Mouse (Mus musculus): ENCODE measurements around the gene Layn. TPM values are rescaled to one million over a fixed set of nuclear protein-coding genes. Genes with fewer than 3 reads are reported as not detected.

Gene Layn
- total RNA-seq, 1 experiment, result 2.8 TPM

DNA sequence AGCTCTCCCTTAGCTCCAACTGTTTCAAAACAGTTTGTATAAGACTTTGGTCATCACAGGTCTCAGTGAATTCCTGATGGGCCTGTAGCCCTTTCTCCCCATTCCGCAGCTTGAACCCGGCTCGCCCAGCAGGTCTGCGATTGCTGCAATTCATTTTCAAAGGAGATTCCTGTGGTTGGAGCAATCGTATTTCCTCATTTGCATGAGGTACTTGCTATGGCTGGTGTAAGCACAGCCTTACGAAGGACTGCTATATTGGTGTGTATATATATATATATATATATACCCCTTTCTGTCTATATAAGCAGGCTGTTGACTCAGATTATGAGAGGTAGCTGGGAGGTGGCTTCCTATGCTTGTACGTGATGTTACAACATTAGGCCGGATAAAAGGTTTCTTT is 44.6 kb downstream of the Layn start:
- no peak for DNase-seq (ENCODE audit: low read depth, low spot score)
- no peak for TF ChIP-seq ZNF384 (IDR thresholded peaks at IDR 0.05; ENCODE audit: low read depth, low read length)
- no peak for TF ChIP-seq HCFC1 (IDR thresholded peaks at IDR 0.05; ENCODE audit: borderline replicate concordance, insufficient read depth, low read length)
- TF ChIP-seq ZC3H11A (IDR thresholded peaks at IDR 0.05; ENCODE audit: borderline replicate concordance, low read depth, low read length), result no peak
- no peak for TF ChIP-seq MAFK (IDR thresholded peaks at IDR 0.05; ENCODE audit: insufficient read depth, low read depth, low read length)
- no peak for TF ChIP-seq CHD2 (IDR thresholded peaks at IDR 0.05; ENCODE audit: low read depth, low read length)
- H3K27ac ChIP-seq (ENCODE audit: insufficient read depth, low read depth, low read length, poor library complexity, severe bottlenecking), result no peak overlapping the region
- in situ Hi-C loops (cut with MboI; ENCODE audit: low sequenced_read_pairs in 2 of 2, unreplicated experiment in 2 of 2), result no loop called here
- H3K9ac ChIP-seq (ENCODE audit: insufficient read depth, low read depth, low read length, poor library complexity, severe bottlenecking), result no peak overlapping the region
- no peaks in the 10 kb centered on the region for H3K4me1 ChIP-seq (ENCODE audit: control insufficient read depth in 2 of 2, insufficient read depth in 2 of 2, low read length in 2 of 2, poor library complexity in 1 of 2)
- no peaks in the 10 kb centered on the region for H3K9me3 ChIP-seq (ENCODE audit: control insufficient read depth, insufficient read depth, low read depth, low read length)
- H3K4me3 ChIP-seq (ENCODE audit: insufficient read depth in 1 of 2, low read depth in 1 of 2, low read length in 2 of 2, poor library complexity in 1 of 2, severe bottlenecking in 1 of 2), result no peak overlapping the region
- no peaks in the 10 kb centered on the region for H3K36me3 ChIP-seq (ENCODE audit: control insufficient read depth, insufficient read depth, low read length, poor library complexity, severe bottlenecking)

DNA sequence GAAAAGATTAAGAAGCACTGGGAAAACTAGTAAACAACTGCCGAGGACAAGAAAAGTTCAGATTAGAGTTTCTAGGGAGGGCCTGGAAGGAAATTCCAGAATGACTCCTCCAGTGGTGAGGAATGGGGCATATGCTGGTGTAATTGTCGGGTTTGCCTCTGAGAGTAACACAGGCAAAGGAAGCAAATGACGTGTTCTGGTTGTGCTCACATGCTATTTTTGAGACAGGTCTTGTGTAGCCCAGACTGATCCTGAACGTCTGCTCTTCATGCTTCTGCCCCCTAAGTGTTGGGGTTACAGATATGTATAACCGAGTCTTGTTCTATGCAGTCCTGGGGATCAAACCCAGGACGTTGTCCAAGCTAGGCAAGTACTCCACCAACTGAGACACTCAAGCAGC is 45.3 kb downstream of the Layn start:
- no peaks in the 10 kb centered on the region for H3K9me3 ChIP-seq (ENCODE audit: control insufficient read depth, insufficient read depth, low read depth, low read length)
- no peak overlapping the region for H3K27ac ChIP-seq (ENCODE audit: insufficient read depth, low read depth, low read length, poor library complexity, severe bottlenecking)
- no peak for TF ChIP-seq CHD2 (IDR thresholded peaks at IDR 0.05; ENCODE audit: low read depth, low read length)
- TF ChIP-seq ZC3H11A (IDR thresholded peaks at IDR 0.05; ENCODE audit: borderline replicate concordance, low read depth, low read length), result no peak
- TF ChIP-seq MAFK (IDR thresholded peaks at IDR 0.05; ENCODE audit: insufficient read depth, low read depth, low read length), result no peak
- no peak for TF ChIP-seq HCFC1 (IDR thresholded peaks at IDR 0.05; ENCODE audit: borderline replicate concordance, insufficient read depth, low read length)
- no peak for TF ChIP-seq ZNF384 (IDR thresholded peaks at IDR 0.05; ENCODE audit: low read depth, low read length)
- H3K9ac ChIP-seq (ENCODE audit: insufficient read depth, low read depth, low read length, poor library complexity, severe bottlenecking), result no peak overlapping the region
- no peak overlapping the region for H3K4me3 ChIP-seq (ENCODE audit: insufficient read depth in 1 of 2, low read depth in 1 of 2, low read length in 2 of 2, poor library complexity in 1 of 2, severe bottlenecking in 1 of 2)
- H3K36me3 ChIP-seq (ENCODE audit: control insufficient read depth, insufficient read depth, low read length, poor library complexity, severe bottlenecking), result no peaks in the 10 kb centered on the region
- in situ Hi-C loops (cut with MboI; ENCODE audit: low sequenced_read_pairs in 2 of 2, unreplicated experiment in 2 of 2), result no loop called here
- H3K4me1 ChIP-seq (ENCODE audit: control insufficient read depth in 2 of 2, insufficient read depth in 2 of 2, low read length in 2 of 2, poor library complexity in 1 of 2), result no peaks in the 10 kb centered on the region
- DNase-seq (ENCODE audit: low read depth, low spot score), result no peak

- no peaks in the 10 kb centered on the region for H3K9me3 ChIP-seq (ENCODE audit: control insufficient read depth, insufficient read depth, low read depth, low read length)
- no peak overlapping the region for H3K27ac ChIP-seq (ENCODE audit: insufficient read depth, low read depth, low read length, poor library complexity, severe bottlenecking)
- no peak overlapping the region for H3K4me3 ChIP-seq (ENCODE audit: insufficient read depth in 1 of 2, low read depth in 1 of 2, low read length in 2 of 2, poor library complexity in 1 of 2, severe bottlenecking in 1 of 2)
- H3K36me3 ChIP-seq (ENCODE audit: control insufficient read depth, insufficient read depth, low read length, poor library complexity, severe bottlenecking), result no peaks in the 10 kb centered on the region
- H3K9ac ChIP-seq (ENCODE audit: insufficient read depth, low read depth, low read length, poor library complexity, severe bottlenecking), result no peak overlapping the region
- no peaks in the 10 kb centered on the region for H3K4me1 ChIP-seq (ENCODE audit: control insufficient read depth in 2 of 2, insufficient read depth in 2 of 2, low read length in 2 of 2, poor library complexity in 1 of 2)
- TF ChIP-seq HCFC1 (IDR thresholded peaks at IDR 0.05; ENCODE audit: borderline replicate concordance, insufficient read depth, low read length) (no peak), ZNF384 (IDR thresholded peaks at IDR 0.05; ENCODE audit: low read depth, low read length) (no peak), MAFK (IDR thresholded peaks at IDR 0.05; ENCODE audit: insufficient read depth, low read depth, low read length) (no peak), CHD2 (IDR thresholded peaks at IDR 0.05; ENCODE audit: low read depth, low read length) (no peak), ZC3H11A (IDR thresholded peaks at IDR 0.05; ENCODE audit: borderline replicate concordance, low read depth, low read length) (no peak)
- no peak for DNase-seq (ENCODE audit: low read depth, low spot score)
- in situ Hi-C loops (cut with MboI; ENCODE audit: low sequenced_read_pairs in 2 of 2, unreplicated experiment in 2 of 2), result no loop called here
Observed at GRCm38 (mm10) chr9:51030147-51030546, 46.7 kb downstream of the Layn start.

- Histone ChIP-seq H3K9ac (ENCODE audit: insufficient read depth, low read depth, low read length, poor library complexity, severe bottlenecking) (no peak overlapping the region), H3K4me1 (ENCODE audit: control insufficient read depth in 2 of 2, insufficient read depth in 2 of 2, low read length in 2 of 2, poor library complexity in 1 of 2) (no peaks in the 10 kb centered on the region), H3K9me3 (ENCODE audit: control insufficient read depth, insufficient read depth, low read depth, low read length) (no peaks in the 10 kb centered on the region), H3K36me3 (ENCODE audit: control insufficient read depth, insufficient read depth, low read length, poor library complexity, severe bottlenecking) (no peaks in the 10 kb centered on the region), H3K4me3 (ENCODE audit: insufficient read depth in 1 of 2, low read depth in 1 of 2, low read length in 2 of 2, poor library complexity in 1 of 2, severe bottlenecking in 1 of 2) (no peak overlapping the region), H3K27ac (ENCODE audit: insufficient read depth, low read depth, low read length, poor library complexity, severe bottlenecking) (no peak overlapping the region)
- DNase-seq (ENCODE audit: low read depth, low spot score), result no peak
- in situ Hi-C loops (cut with MboI; ENCODE audit: low sequenced_read_pairs in 2 of 2, unreplicated experiment in 2 of 2), result no loop called here
- TF ChIP-seq MAFK (IDR thresholded peaks at IDR 0.05; ENCODE audit: insufficient read depth, low read depth, low read length) (no peak), CHD2 (IDR thresholded peaks at IDR 0.05; ENCODE audit: low read depth, low read length) (no peak)
Observed at GRCm38 (mm10) chr9:51026952-51027351, 49.9 kb downstream of the Layn start.

GRCm38 (mm10) chr9:51021123-51021795 is 55.6 kb downstream of the Layn start:
- no peaks in the 10 kb centered on the region for H3K9me3 ChIP-seq (ENCODE audit: control insufficient read depth, insufficient read depth, low read depth, low read length)
- H3K36me3 ChIP-seq (ENCODE audit: control insufficient read depth, insufficient read depth, low read length, poor library complexity, severe bottlenecking), result no peaks in the 10 kb centered on the region
- in situ Hi-C loops (cut with MboI; ENCODE audit: low sequenced_read_pairs in 2 of 2, unreplicated experiment in 2 of 2), result no loop called here
- H3K9ac ChIP-seq (ENCODE audit: insufficient read depth, low read depth, low read length, poor library complexity, severe bottlenecking), result no peak overlapping the region
- H3K27ac ChIP-seq (ENCODE audit: insufficient read depth, low read depth, low read length, poor library complexity, severe bottlenecking), result no peak overlapping the region
- DNase-seq (ENCODE audit: low read depth, low spot score), result no peak
- H3K4me1 ChIP-seq (ENCODE audit: control insufficient read depth in 2 of 2, insufficient read depth in 2 of 2, low read length in 2 of 2, poor library complexity in 1 of 2), result no peaks in the 10 kb centered on the region
- no peak overlapping the region for H3K4me3 ChIP-seq (ENCODE audit: insufficient read depth in 1 of 2, low read depth in 1 of 2, low read length in 2 of 2, poor library complexity in 1 of 2, severe bottlenecking in 1 of 2)
- TF ChIP-seq CHD2 (IDR thresholded peaks at IDR 0.05; ENCODE audit: low read depth, low read length) (no peak), ZNF384 (IDR thresholded peaks at IDR 0.05; ENCODE audit: low read depth, low read length) (no peak), MAFK (IDR thresholded peaks at IDR 0.05; ENCODE audit: insufficient read depth, low read depth, low read length) (no peak), ZC3H11A (IDR thresholded peaks at IDR 0.05; ENCODE audit: borderline replicate concordance, low read depth, low read length) (no peak), HCFC1 (IDR thresholded peaks at IDR 0.05; ENCODE audit: borderline replicate concordance, insufficient read depth, low read length) (no peak)

Data from ES-E14 (cell line).